Mouse (Mus musculus): ENCODE data around the gene Wdr35. TPM values are rescaled to one million over a fixed set of nuclear protein-coding genes. Genes with fewer than 3 reads are reported as not detected.
A peak's percentile ranks its signal among the peaks of the same experiment; 100 is the strongest.
"Not testable (repeated sequence)": the region's sequence is repeated elsewhere in the genome, so short reads cannot be mapped to it uniquely, and the experiment has no call there.

The Wdr35 gene
- total and polyA plus RNA-seq, 2 experiments from 2014 or later = 22.9 to 27.7 TPM

- Histone ChIP-seq H3K36me3 (ENCODE audit: insufficient read depth) (peaks cover 16% of the 10 kb centered on the region), H3K4me2 (ENCODE audit: low read depth) (no peak overlapping the region), H3K27me3 (ENCODE audit: insufficient read depth, low read length) (no peaks in the 10 kb centered on the region), H3K4me1 (ENCODE audit: insufficient read depth) (no peaks in the 10 kb centered on the region), H3K27ac (ENCODE audit: low read depth, low read length) (no peak overlapping the region), H3K4me3 (ENCODE audit: low read depth, low read length) (no peak overlapping the region), H3K9me3 (ENCODE audit: low read length) (no peaks in the 10 kb centered on the region), H3K9ac (no peak overlapping the region)
- DNase-seq (no peak), ATAC-seq (no peak)
- WGBS = 88% methylated on average over 13 of the region's 13 CpGs
- TF ChIP-seq CTCF (IDR thresholded peaks at IDR 0.05; ENCODE audit: low read depth) = no peak
These were observed 51.0 kb downstream of the Wdr35 start for GRCm38 (mm10) chr12:9024736-9025135.

DNA sequence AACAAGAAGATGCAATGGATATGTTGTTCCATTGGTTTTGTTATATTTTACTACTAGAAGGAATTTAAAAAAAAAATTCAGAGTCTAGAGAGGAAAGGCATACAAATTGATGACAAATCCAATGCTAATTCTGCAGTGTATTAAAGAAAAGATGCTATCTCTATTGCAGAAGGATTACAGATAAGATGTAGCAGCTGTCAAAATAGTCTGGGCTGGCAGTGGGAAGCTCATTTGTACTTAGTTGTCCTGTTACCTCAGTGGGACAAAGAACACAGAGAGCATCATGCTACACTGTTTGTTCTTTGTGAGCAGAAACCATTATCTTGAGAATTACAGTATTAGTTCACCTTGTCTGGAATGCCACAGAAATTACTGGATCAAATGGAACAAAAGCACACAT is 53.2 kb downstream of the Wdr35 start:
- Histone ChIP-seq H3K4me2 (ENCODE audit: low read depth) (no peak overlapping the region), H3K4me1 (ENCODE audit: insufficient read depth) (peaks cover 7% of the 10 kb centered on the region; the same call in 1 of the 2 replicates), H3K9ac (no peak overlapping the region), H3K9me3 (ENCODE audit: low read length) (no peaks in the 10 kb centered on the region), H3K27me3 (ENCODE audit: insufficient read depth, low read length) (no peaks in the 10 kb centered on the region), H3K27ac (ENCODE audit: low read depth, low read length) (no peak overlapping the region), H3K36me3 (ENCODE audit: insufficient read depth) (peaks cover 16% of the 10 kb centered on the region), H3K4me3 (ENCODE audit: low read depth, low read length) (no peak overlapping the region)
- DNase-seq (no peak), ATAC-seq (no peak)
- TF ChIP-seq CTCF (IDR thresholded peaks at IDR 0.05; ENCODE audit: low read depth) = no peak

DNA sequence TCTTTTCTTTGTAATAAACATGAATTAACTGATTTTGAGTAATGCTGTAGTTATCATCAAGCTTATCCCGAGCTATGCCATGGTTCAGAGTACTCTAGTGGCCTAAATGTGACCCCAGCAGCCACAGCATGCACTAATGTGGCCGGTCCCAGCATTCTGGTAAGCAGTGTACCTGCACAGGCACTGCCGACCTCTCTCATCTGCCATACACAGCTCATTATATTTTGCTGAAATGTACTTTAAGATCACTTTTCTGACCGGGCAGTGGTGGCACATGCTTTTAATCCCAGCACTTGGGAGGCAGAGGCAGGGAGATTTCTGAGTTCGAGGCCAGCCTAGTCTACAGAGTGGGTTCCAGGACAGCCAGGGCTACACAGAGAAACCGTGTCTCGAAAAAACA is 55.1 kb downstream of the Wdr35 start:
- not testable (repeated sequence) for H3K4me3 ChIP-seq (ENCODE audit: low read depth, low read length); H3K27me3 ChIP-seq (ENCODE audit: insufficient read depth, low read length); H3K9me3 ChIP-seq (ENCODE audit: low read length); H3K9ac ChIP-seq; H3K4me2 ChIP-seq (ENCODE audit: low read depth); H3K4me1 ChIP-seq (ENCODE audit: insufficient read depth); DNase-seq; ATAC-seq; H3K27ac ChIP-seq (ENCODE audit: low read depth, low read length)
- WGBS = 92% methylated on average over 7 of the region's 7 CpGs
- peaks cover 16% of the 10 kb centered on the region for H3K36me3 ChIP-seq (ENCODE audit: insufficient read depth)

DNA sequence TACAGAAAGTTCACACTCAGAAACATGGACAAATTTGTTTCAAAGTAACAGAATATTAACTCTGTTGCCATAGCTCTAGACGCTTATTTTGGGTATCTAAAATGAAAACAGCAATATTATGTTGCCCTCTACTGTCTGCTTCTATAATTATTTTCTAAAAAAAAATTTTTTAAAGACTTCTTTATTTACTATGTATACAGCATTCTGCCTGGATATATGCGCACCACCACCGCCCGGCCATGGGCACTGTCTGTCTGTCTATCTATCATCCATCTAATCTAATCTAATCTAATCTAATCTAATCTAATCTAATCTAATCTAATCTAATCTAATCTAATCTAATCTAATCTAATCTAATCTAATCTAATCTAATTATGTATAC is 55.8 kb downstream of the Wdr35 start:
- Histone ChIP-seq H3K4me1 (ENCODE audit: insufficient read depth) (peaks cover 7% of the 10 kb centered on the region; the same call in 1 of the 2 replicates), H3K9ac (peak overlapping the region; percentile 98), H3K9me3 (ENCODE audit: low read length) (no peaks in the 10 kb centered on the region), H3K27ac (ENCODE audit: low read depth, low read length) (peak overlapping the region; percentile 100; the same call in 1 of the 2 replicates), H3K36me3 (ENCODE audit: insufficient read depth) (peaks cover 16% of the 10 kb centered on the region), H3K27me3 (ENCODE audit: insufficient read depth, low read length) (no peaks in the 10 kb centered on the region), H3K4me2 (ENCODE audit: low read depth) (peak overlapping the region; percentile 84), H3K4me3 (ENCODE audit: low read depth, low read length) (peak overlapping the region; percentile 70)
- 60% methylated on average over 4 of the region's 4 CpGs for WGBS
- ATAC-seq = peak; percentile 16
- DNase-seq = no peak
- TF ChIP-seq CTCF (IDR thresholded peaks at IDR 0.05; ENCODE audit: low read depth) = no peak

DNA sequence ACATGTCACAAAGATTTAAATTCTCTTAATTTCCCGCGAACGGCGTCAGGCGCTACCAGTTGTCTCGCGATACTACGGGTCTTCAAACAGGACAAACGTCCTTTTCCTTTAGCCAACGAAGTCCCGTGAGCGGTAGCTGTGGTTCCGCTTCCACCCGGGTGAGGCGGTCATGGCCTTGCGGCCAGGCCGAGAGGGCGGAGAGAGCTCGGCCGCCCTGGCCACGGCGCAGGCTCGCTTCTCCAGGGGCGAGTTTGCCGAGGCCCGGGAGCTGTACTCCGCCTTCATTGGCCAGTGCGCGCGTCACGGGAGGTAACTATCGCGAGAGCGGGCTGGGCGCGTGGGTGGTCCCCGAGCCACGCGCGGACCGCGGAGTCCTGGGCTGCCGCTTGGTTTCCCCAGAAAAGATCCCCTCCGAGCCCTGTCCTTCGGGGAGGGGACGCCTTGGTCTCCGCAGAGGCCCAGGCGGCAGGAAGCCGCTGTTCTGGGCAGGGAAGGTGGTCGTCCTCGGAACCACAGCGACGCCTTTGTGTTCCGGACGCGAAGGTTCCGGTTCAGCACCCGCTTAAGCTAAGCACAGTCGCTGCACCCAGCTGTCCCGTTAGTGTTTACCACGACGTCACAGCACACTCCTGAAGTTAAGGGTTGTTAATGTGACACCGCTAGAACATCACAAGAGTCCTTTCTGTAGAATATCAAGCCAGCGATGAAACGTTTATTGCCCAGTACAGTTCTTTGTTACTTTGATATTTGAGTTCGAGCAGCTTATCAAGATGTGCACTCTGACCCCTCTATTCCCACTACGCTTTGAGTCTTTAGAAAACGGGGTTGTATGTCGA is 56.4 kb downstream of the Wdr35 start, which contains the start of gene Ttc32:
TSS of gene Ttc32 (plus strand) at position 110 of the 836 bp plus-strand sequence.
- Histone ChIP-seq H3K4me2 (ENCODE audit: low read depth) (peak within 1 kb of the TSS; percentile 84), H3K36me3 (ENCODE audit: insufficient read depth) (peaks cover 12% of the 10 kb centered on the region), H3K4me1 (ENCODE audit: insufficient read depth) (peaks cover 7% of the 10 kb centered on the region; the same call in 1 of the 2 replicates), H3K4me3 (ENCODE audit: low read depth, low read length) (peak within 1 kb of the TSS; percentile 70), H3K9ac (peak within 1 kb of the TSS; percentile 98), H3K27ac (ENCODE audit: low read depth, low read length) (peak within 1 kb of the TSS; percentile 100), H3K9me3 (ENCODE audit: low read length) (no peaks in the 10 kb centered on the region), H3K27me3 (ENCODE audit: insufficient read depth, low read length) (no peaks in the 10 kb centered on the region)
- peak; percentile 32 for TF ChIP-seq CTCF (IDR thresholded peaks at IDR 0.05; ENCODE audit: low read depth)
- ATAC-seq (peak; percentile 98), DNase-seq (peak; percentile 98)
- WGBS = under 1% methylated on average over 69 of the region's 69 CpGs

GRCm38 (mm10) chr12:9031166-9031565 is 57.5 kb downstream of the Wdr35 start:
- H3K27me3 ChIP-seq (ENCODE audit: insufficient read depth, low read length) = no peaks in the 10 kb centered on the region
- H3K4me2 ChIP-seq (ENCODE audit: low read depth) = peak overlapping the region; percentile 84
- ATAC-seq = no peak
- H3K9ac ChIP-seq = peak overlapping the region; percentile 98
- H3K4me3 ChIP-seq (ENCODE audit: low read depth, low read length) = peak overlapping the region; percentile 70
- H3K36me3 ChIP-seq (ENCODE audit: insufficient read depth) = peaks cover 9% of the 10 kb centered on the region
- no peak overlapping the region for H3K27ac ChIP-seq (ENCODE audit: low read depth, low read length)
- no peak for DNase-seq
- no peak for TF ChIP-seq CTCF (IDR thresholded peaks at IDR 0.05; ENCODE audit: low read depth)
- peaks cover 7% of the 10 kb centered on the region; the same call in 1 of the 2 replicates for H3K4me1 ChIP-seq (ENCODE audit: insufficient read depth)
- 57% methylated on average over 8 of the region's 8 CpGs for WGBS
- no peaks in the 10 kb centered on the region for H3K9me3 ChIP-seq (ENCODE audit: low read length)

DNA sequence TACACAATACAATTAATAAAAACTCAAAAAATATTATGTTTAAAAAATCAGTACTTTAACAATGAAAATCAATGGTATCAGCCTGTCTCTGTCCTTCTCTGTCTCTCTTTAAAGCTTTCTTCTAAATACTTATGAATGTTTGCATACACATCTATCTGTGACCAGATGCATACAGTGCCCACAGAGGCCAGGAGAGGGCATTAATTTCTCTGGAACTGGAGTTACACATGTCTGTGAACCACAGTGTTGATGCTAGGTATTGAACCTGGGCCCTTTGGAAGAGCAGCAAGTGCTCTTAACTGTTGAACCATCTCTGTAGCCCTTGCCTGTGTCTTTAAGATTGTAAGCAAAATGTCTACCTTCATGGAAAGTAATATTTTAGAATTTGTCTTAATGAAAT is 59.4 kb downstream of the Wdr35 start:
- H3K27me3 ChIP-seq (ENCODE audit: insufficient read depth, low read length) = no peaks in the 10 kb centered on the region
- no peak overlapping the region for H3K9ac ChIP-seq
- H3K4me1 ChIP-seq (ENCODE audit: insufficient read depth) = peaks cover 7% of the 10 kb centered on the region; the same call in 1 of the 2 replicates
- no peak overlapping the region for H3K4me2 ChIP-seq (ENCODE audit: low read depth)
- H3K9me3 ChIP-seq (ENCODE audit: low read length) = no peaks in the 10 kb centered on the region
- no peak for ATAC-seq
- no peak for DNase-seq
- peak; percentile 28 for TF ChIP-seq CTCF (IDR thresholded peaks at IDR 0.05; ENCODE audit: low read depth)
- no peak overlapping the region for H3K27ac ChIP-seq (ENCODE audit: low read depth, low read length)
- H3K36me3 ChIP-seq (ENCODE audit: insufficient read depth) = peaks cover 2% of the 10 kb centered on the region; the same call in 1 of the 2 replicates
- no peak overlapping the region for H3K4me3 ChIP-seq (ENCODE audit: low read depth, low read length)

Data from forebrain, postnatal 0 days (tissue).